27 mouse cellular contexts compared by ENCODE assay signal in the genomic region with DNA sequence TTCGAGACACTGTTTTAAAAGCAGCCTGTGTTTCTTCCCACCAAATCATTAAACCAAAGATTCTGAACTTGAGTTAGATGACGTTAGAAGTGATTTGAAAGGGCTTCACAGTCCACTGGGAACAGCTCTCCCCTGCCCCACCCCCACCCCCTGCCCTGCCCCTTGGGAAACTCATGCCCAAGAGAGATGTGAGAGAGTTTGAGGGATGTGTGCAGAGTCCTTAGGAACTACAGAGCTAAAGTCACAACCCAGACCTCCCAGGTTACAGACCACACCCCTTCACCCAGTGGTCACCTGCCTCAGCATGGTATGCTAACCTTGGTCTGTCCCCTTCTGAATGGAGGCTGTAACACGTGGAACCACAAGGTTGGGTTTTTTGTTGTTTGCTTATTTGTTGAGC.
"Had no signal": no experiment of that assay in that cellular context is flagged by ENCODE, and none has a peak within 500 bp of the region (broad histone marks: within the 10 kb centered on the region; RNA-seq: fewer than 3 reads in every experiment).

No protein-coding gene starts in this region.

- H3K4me2 ChIP-seq: heart, embryonic 12.5 days; hindbrain, embryonic 12.5 days; hindbrain, embryonic 14.5 days; intestine, embryonic 15.5 days; limb, embryonic 12.5 days; liver, embryonic 11.5 days; liver, embryonic 13.5 days; liver, embryonic 15.5 days had no signal

- DNase-seq: gastrocnemius, adult 2 months; gastrocnemius, postnatal 10 days; gastrocnemius, postnatal 25 days; heart, adult 2 months; heart, postnatal 10 days; heart, postnatal 4 days; kidney, postnatal 25 days; kidney, postnatal 4 days; liver; liver, embryonic 13.5 days; liver, postnatal 0 days had no signal

- H3K27ac ChIP-seq: gastrocnemius, adult 2 months; heart, adult 2 months; heart, embryonic 10.5 days; hindbrain, embryonic 10.5 days; hindbrain, embryonic 12.5 days; hindbrain, embryonic 14.5 days; intestine, embryonic 15.5 days; layer of hippocampus, adult 2 months; left cerebral cortex, adult 2 months; limb, embryonic 10.5 days; limb, embryonic 12.5 days; liver, embryonic 13.5 days; liver, embryonic 15.5 days had no signal

- H3K4me1 ChIP-seq: heart, embryonic 12.5 days; hindbrain, embryonic 10.5 days; hindbrain, embryonic 12.5 days; intestine, embryonic 15.5 days; limb, embryonic 10.5 days; limb, embryonic 12.5 days; liver, embryonic 13.5 days; liver, embryonic 15.5 days had no signal

- ATAC-seq: forebrain, embryonic 16.5 days; hindbrain, embryonic 16.5 days; inflammation-experienced regulatory T-cells, adult 6 months; intestine, embryonic 15.5 days; intestine, postnatal 0 days; liver, postnatal 0 days had no signal

- H3K9me3 ChIP-seq: heart, embryonic 10.5 days; heart, embryonic 12.5 days; hindbrain, embryonic 10.5 days; hindbrain, embryonic 12.5 days; intestine, embryonic 15.5 days; limb, embryonic 10.5 days; limb, embryonic 12.5 days; liver, embryonic 13.5 days; liver, embryonic 15.5 days had no signal

- H3K9ac ChIP-seq: heart, embryonic 12.5 days; hindbrain, embryonic 12.5 days; hindbrain, embryonic 14.5 days; intestine, embryonic 15.5 days; limb, embryonic 12.5 days; liver, embryonic 13.5 days; liver, embryonic 15.5 days; liver, postnatal 0 days had no signal

- H3K4me3 ChIP-seq: gastrocnemius, adult 2 months; heart, adult 2 months; heart, embryonic 10.5 days; heart, embryonic 12.5 days; hindbrain, embryonic 10.5 days; hindbrain, embryonic 12.5 days; intestine, embryonic 15.5 days; layer of hippocampus, adult 2 months; left cerebral cortex, adult 2 months; limb, embryonic 10.5 days; limb, embryonic 12.5 days; liver, embryonic 13.5 days; liver, embryonic 15.5 days had no signal

- H3K27me3 ChIP-seq: heart, embryonic 12.5 days; hindbrain, embryonic 12.5 days; intestine, embryonic 15.5 days; limb, embryonic 12.5 days; liver, embryonic 13.5 days; liver, embryonic 15.5 days had no signal

- H3K36me3 ChIP-seq: heart, embryonic 10.5 days; heart, embryonic 12.5 days; hindbrain, embryonic 10.5 days; hindbrain, embryonic 12.5 days; intestine, embryonic 15.5 days; limb, embryonic 10.5 days; limb, embryonic 12.5 days; liver, embryonic 13.5 days; liver, embryonic 15.5 days had no signal
